Mouse (Mus musculus) forebrain, embryonic 15.5 days (tissue): ENCODE data around the gene Cacna2d3. TPM values are rescaled to one million over a fixed set of nuclear protein-coding genes. Genes with fewer than 3 reads are reported as not detected.

ENCODE experiments used
- ATAC-seq: fragments of 200-750 bp; cut with Nextera tagmentation; replicated peaks from 2 replicates; pipeline ENCODE4 v1.8.0; 2017; ENCODE audit warnings: mild to moderate bottlenecking, moderate TSS enrichment, moderate library complexity
- H3K27ac ChIP-seq: fragments of 300-500 bp; sonication (generic); replicated peaks from 2 replicates; pipeline ENCODE4 v1.5.1; 2015; ENCODE audit warnings: mild to moderate bottlenecking, inconsistent platforms
- H3K27me3 ChIP-seq: fragments of 300-500 bp; sonication (generic); 2 replicates; pipeline ENCODE4 v1.6.1; 2015; ENCODE audit warnings: inconsistent platforms
- H3K36me3 ChIP-seq: fragments of 300-500 bp; sonication (generic); 2 replicates; pipeline ENCODE4 v1.6.1; 2015; ENCODE audit warnings: mild to moderate bottlenecking, inconsistent platforms
- H3K4me1 ChIP-seq: fragments of 300-500 bp; sonication (generic); 2 replicates; pipeline ENCODE4 v1.6.1; 2015; ENCODE audit warnings: inconsistent platforms
- H3K4me2 ChIP-seq: fragments of 300-500 bp; sonication (generic); replicated peaks from 2 replicates; pipeline ENCODE4 v1.6.1; 2015; ENCODE audit warnings: mild to moderate bottlenecking, inconsistent platforms
- H3K4me3 ChIP-seq: fragments of 300-500 bp; sonication (generic); 2 replicates; pipeline ENCODE4 v1.5.1; 2015; ENCODE audit warnings: mild to moderate bottlenecking, inconsistent platforms
- H3K9ac ChIP-seq: fragments of 300-500 bp; sonication (generic); replicated peaks from 2 replicates; pipeline ENCODE4 v1.6.1; 2015; ENCODE audit warnings: mild to moderate bottlenecking, inconsistent platforms
- H3K9me3 ChIP-seq: fragments of 300-500 bp; sonication (generic); 2 replicates; pipeline ENCODE4 v1.6.1; 2016; ENCODE audit warnings: inconsistent platforms
- WGBS: fragments of 180-500 bp; shearing (Covaris S2); methylation state at CpG from one replicate; pipeline ENCODE4 v1.1.7; 2015; ENCODE audit warnings: mixed read lengths; 5-methylcytosine and 5-hydroxymethylcytosine counted together
- polyA plus RNA-seq: library from polyadenylated mRNA; unstranded; fragments of >200 nt; fragmentation: Nextera tagmentation; extraction: Ambion mirVana; gene quantifications from 2 replicates; pipeline ENCODE4 v1.2.1, GENCODE M21; 2015

Cacna2d3 gene
- polyA plus RNA-seq, 1 experiment from 2014 or later = 28.1 TPM

DNA sequence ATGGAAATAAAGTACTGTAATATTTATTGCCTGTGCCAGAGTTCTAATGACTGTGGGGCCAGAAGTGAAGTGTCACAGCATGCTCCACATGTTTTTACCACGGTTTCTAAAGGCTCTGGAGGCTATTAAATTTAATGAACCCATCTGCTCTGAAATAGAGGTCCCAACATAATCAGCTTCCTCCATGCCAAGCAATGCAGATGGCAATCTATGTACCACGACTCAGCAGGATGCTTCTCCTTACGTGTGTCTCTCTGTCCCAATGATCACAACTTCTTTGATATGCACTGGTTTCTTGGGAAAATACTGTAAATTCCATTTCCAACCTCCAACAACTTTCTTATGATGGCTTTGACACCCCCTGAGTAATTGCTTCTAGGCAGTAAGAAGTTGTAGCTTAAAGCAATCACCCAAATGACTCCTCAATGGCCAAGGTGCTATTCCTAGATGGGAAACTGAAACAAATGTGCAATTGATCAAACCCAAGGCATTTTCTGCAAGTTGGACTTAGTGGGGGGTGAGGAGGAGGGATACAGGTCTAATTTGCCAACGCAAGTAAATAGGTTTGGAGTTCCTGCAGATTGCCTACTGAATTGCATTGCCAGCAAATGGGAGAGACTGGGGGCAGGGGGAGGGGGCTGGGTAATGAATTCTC lies 557.5 kb downstream of the Cacna2d3 start:
- Histone ChIP-seq H3K4me1 (peaks cover 13% of the 10 kb centered on the region), H3K9me3 (no peaks in the 10 kb centered on the region), H3K4me3 (no peak overlapping the region), H3K27me3 (no peaks in the 10 kb centered on the region), H3K9ac (no peak overlapping the region), H3K36me3 (no peaks in the 10 kb centered on the region), H3K27ac (peak overlapping the region; percentile 47), H3K4me2 (no peak overlapping the region)
- WGBS = 30% methylated on average over 4 of the region's 4 CpGs
- ATAC-seq = no peak

DNA sequence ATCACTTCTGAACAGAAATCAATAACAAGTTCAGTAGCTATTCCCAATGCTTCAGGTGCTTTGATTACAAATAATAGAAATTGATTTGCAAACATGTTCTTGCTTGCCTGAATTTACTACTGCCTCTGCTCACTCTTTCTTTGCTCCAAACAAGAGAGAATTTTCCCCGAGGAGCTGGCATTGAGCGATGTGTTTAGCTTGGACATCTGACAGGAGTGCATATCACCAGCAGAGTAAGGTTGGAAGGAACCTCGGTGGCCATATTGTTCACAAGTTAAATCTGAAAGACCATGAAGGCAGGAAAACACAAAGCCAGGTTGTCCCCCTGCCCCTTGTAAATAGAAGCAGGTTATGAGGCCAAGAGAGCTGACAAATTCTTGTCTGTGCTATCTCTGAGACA lies 561.9 kb downstream of the Cacna2d3 start:
- H3K4me1 ChIP-seq = peaks cover 10% of the 10 kb centered on the region
- no peak overlapping the region for H3K9ac ChIP-seq
- H3K27ac ChIP-seq = no peak overlapping the region
- WGBS = 77% methylated on average over 3 of the region's 3 CpGs
- H3K4me2 ChIP-seq = no peak overlapping the region
- no peak for ATAC-seq
- H3K36me3 ChIP-seq = no peaks in the 10 kb centered on the region
- no peaks in the 10 kb centered on the region for H3K27me3 ChIP-seq
- H3K4me3 ChIP-seq = no peak overlapping the region
- H3K9me3 ChIP-seq = no peaks in the 10 kb centered on the region

DNA sequence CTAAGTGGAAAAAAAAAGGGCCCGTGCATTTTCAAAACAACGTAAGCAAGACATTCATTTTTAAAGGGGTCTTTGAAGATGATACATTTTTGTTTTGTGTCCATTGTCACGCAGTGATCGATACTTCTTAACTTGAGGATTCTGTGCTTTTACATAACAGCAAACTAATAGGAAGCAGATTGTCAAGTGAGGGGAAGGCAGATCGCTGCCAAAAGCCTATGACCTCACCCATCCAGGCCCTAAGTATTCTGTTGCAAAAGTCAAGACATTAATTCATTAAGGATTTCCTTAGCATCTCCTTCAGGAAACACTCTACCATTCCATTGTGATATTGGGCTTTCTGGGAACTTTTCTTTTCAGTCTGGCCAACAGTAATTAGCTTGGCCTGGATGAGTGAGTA lies 564.6 kb downstream of the Cacna2d3 start:
- H3K4me2 ChIP-seq = no peak overlapping the region
- H3K27me3 ChIP-seq = no peaks in the 10 kb centered on the region
- ATAC-seq = no peak
- no peaks in the 10 kb centered on the region for H3K36me3 ChIP-seq
- no peak overlapping the region for H3K4me3 ChIP-seq
- WGBS = 90% methylated on average over 5 of the region's 5 CpGs
- no peak overlapping the region for H3K27ac ChIP-seq
- no peaks in the 10 kb centered on the region for H3K9me3 ChIP-seq
- no peak overlapping the region for H3K9ac ChIP-seq
- no peaks in the 10 kb centered on the region for H3K4me1 ChIP-seq

DNA sequence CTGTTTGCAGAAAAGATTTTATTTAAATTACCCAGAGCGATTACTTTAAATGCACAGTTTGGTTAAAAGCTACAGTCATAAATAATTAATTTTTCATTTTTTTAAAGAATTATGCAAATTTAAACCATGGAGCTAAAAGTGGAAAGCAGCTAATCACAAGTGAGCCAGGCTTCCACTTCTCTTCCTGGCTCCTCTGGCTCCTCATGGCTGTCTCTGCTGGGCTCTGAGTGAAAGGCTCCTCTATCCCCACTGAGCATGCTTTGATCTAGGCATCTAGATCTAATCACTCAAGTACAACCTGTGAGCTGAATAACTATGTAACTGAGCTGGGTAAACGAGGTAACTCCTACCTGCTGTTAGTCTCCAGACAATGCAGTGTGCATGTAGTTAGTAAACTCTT lies 577.5 kb downstream of the Cacna2d3 start:
- WGBS = 34% methylated on average over 2 of the region's 2 CpGs
- no peak overlapping the region for H3K9ac ChIP-seq
- 0 out of 2 replicates have a peak overlapping the region, but pooled peaks have one; percentile 2 for H3K27ac ChIP-seq
- no peak overlapping the region for H3K4me2 ChIP-seq
- no peaks in the 10 kb centered on the region for H3K9me3 ChIP-seq
- H3K4me3 ChIP-seq = no peak overlapping the region
- H3K4me1 ChIP-seq = peaks cover 7% of the 10 kb centered on the region; the same call in 1 of the 2 replicates
- H3K27me3 ChIP-seq = no peaks in the 10 kb centered on the region
- no peaks in the 10 kb centered on the region for H3K36me3 ChIP-seq
- ATAC-seq = peak; percentile 69

DNA sequence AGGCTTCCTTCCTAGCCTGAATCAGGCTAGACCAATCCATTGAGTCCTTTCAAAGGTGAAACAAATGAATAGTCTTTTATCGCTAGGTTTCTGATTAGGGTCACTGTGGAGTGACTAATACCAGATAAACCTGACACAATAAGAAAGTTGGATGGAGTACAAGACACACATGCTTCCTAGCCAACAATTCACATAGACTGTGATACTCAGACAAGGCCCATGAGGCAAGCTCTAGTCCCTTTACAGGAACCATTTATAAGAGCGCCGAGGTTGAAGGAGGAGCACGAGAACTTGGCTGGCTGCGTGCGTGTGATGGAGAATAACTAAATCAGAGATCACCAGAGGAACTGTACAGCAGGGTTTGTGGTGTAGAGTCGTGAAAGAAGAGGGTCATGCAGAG lies 584.0 kb downstream of the Cacna2d3 start:
- Histone ChIP-seq H3K27me3 (no peaks in the 10 kb centered on the region), H3K4me1 (peaks cover 10% of the 10 kb centered on the region), H3K4me2 (no peak overlapping the region), H3K36me3 (no peaks in the 10 kb centered on the region), H3K4me3 (no peak overlapping the region), H3K9me3 (no peaks in the 10 kb centered on the region), H3K9ac (no peak overlapping the region), H3K27ac (no peak overlapping the region)
- WGBS = 78% methylated on average over 7 of the region's 7 CpGs
- no peak for ATAC-seq

DNA sequence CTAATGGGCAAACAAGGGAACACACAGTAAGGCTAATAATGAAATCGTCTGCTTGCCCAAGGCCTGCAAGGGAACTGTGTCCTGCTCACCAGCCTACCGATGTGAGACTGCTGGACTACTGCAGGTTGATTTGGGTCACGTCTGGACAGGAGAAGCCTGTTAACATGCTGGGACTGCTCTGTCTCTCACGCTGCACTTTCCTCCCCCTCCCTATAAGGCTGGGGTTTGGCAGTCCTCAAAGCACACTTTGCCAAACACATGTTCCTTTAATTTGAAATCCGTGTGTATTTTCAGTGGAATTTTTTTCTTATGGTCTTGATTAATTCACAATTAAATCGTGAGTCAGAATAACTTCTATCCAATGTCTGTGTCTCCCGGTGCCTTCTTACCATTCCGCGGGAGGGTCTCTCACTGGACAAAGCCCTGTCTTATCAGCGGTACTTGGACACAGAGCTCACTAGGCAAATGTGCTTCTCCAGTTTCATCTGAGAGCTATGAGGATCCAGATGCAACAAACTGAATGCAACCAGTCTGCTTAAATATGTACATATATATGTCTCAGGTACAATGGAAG lies 584.6 kb downstream of the Cacna2d3 start:
- Histone ChIP-seq H3K36me3 (no peaks in the 10 kb centered on the region), H3K4me2 (no peak overlapping the region), H3K27me3 (no peaks in the 10 kb centered on the region), H3K9me3 (no peaks in the 10 kb centered on the region), H3K4me3 (no peak overlapping the region), H3K9ac (no peak overlapping the region), H3K4me1 (peaks cover 10% of the 10 kb centered on the region), H3K27ac (no peak overlapping the region)
- WGBS = 60% methylated on average over 10 of the region's 10 CpGs
- ATAC-seq = 0 out of 2 replicates have a peak, but pooled peaks have one; percentile 41

GRCm38 (mm10) chr14:29134901-29135300 lies 586.8 kb downstream of the Cacna2d3 start:
- Histone ChIP-seq H3K9me3 (no peaks in the 10 kb centered on the region), H3K9ac (no peak overlapping the region), H3K4me3 (no peak overlapping the region), H3K4me1 (peaks cover 15% of the 10 kb centered on the region), H3K27me3 (no peaks in the 10 kb centered on the region), H3K36me3 (no peaks in the 10 kb centered on the region), H3K4me2 (no peak overlapping the region), H3K27ac (no peak overlapping the region)
- 74% methylated on average over 5 of the region's 5 CpGs for WGBS
- no peak for ATAC-seq

DNA sequence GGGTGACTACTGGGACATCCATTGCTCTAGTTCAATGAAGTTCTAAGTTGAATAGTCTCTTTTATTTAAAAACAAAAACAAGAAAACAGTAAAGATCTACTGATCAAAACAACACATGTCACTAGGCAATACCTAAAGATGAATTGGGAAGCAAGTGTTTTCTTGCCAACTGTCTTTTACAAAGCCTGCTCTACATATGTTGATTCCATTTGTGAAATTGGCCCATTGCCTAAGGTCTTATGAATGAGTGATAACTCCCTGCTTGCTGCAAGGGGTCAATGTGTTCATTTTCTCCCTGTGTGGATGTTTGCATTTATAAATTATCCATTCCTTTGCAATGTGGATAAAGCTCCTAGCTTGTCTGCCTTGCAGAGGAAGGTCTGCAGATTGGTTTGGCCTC lies 591.2 kb downstream of the Cacna2d3 start:
- ATAC-seq = no peak

GRCm38 (mm10) chr14:29123886-29124285 lies 597.8 kb downstream of the Cacna2d3 start:
- Histone ChIP-seq H3K9ac (no peak overlapping the region), H3K36me3 (no peaks in the 10 kb centered on the region), H3K27ac (no peak overlapping the region), H3K4me3 (no peak overlapping the region), H3K9me3 (no peaks in the 10 kb centered on the region), H3K27me3 (no peaks in the 10 kb centered on the region), H3K4me2 (no peak overlapping the region), H3K4me1 (no peaks in the 10 kb centered on the region)
- ATAC-seq = no peak

More for the DNA sequence above, 591.2 kb downstream of the Cacna2d3 start:
- Histone ChIP-seq H3K27ac (no peak overlapping the region), H3K4me2 (no peak overlapping the region), H3K9ac (no peak overlapping the region), H3K27me3 (no peaks in the 10 kb centered on the region), H3K36me3 (no peaks in the 10 kb centered on the region), H3K4me3 (no peak overlapping the region), H3K4me1 (0 out of 2 replicates have a peak, but pooled peaks cover 6% of the 10 kb centered on the region), H3K9me3 (no peaks in the 10 kb centered on the region)

DNA sequence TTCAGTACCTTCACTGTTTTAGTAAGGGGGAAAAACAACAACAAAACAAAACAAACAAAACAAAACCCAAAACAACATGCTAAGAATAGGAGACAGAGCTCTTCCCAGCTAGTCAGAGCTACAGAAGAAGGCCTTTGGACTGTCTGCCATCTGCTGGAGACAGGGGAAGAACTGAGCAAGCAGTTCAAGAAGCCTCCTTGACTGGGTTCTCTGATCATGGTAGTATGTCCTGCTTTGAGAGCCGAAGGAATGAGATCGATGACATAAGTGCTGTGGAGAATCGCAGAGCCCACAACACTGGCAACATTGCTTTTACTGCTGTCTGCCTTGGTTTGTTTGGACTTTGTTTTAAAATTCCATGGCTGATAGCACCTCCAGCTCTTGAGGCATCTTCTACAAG lies 598.9 kb downstream of the Cacna2d3 start:
- Histone ChIP-seq H3K27me3 (no peaks in the 10 kb centered on the region), H3K36me3 (no peaks in the 10 kb centered on the region), H3K27ac (no peak overlapping the region), H3K4me3 (no peak overlapping the region), H3K9me3 (no peaks in the 10 kb centered on the region), H3K4me1 (no peaks in the 10 kb centered on the region), H3K4me2 (no peak overlapping the region), H3K9ac (no peak overlapping the region)
- 97% methylated on average over 3 of the region's 3 CpGs for WGBS
- ATAC-seq = no peak

DNA sequence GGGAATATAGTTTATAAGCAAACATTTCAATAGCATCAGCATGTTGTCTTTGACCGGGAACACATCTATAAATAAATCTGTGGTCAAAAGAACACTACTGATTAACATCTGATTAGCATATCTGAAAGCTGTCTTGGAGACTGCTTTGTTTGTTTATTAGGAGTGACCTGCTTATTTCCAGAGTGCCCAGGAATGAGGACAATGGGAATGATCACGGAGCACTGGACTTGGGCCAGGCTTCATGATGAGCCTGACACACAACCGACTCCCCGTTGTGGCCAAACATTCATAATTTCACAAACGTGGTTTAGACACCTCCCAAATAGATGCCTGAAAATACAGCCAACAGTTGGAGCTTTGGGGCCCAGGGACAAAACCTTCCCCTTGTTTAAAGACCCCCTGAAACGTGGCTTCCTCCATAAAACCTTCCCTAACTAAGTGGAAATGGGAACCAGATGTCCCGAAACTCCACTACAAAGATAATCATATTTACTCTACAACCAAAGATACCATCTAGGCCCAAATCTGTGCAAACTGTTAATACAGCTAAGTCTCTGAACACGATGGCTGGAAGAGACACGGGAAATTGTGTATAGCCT lies 607.7 kb downstream of the Cacna2d3 start:
- no peak overlapping the region for H3K4me3 ChIP-seq
- H3K4me2 ChIP-seq = no peak overlapping the region
- no peaks in the 10 kb centered on the region for H3K36me3 ChIP-seq
- H3K9ac ChIP-seq = no peak overlapping the region
- no peak overlapping the region for H3K27ac ChIP-seq
- no peaks in the 10 kb centered on the region for H3K9me3 ChIP-seq
- no peaks in the 10 kb centered on the region for H3K27me3 ChIP-seq
- ATAC-seq = no peak
- 20% methylated on average over 9 of the region's 9 CpGs for WGBS
- H3K4me1 ChIP-seq = peaks cover 9% of the 10 kb centered on the region

DNA sequence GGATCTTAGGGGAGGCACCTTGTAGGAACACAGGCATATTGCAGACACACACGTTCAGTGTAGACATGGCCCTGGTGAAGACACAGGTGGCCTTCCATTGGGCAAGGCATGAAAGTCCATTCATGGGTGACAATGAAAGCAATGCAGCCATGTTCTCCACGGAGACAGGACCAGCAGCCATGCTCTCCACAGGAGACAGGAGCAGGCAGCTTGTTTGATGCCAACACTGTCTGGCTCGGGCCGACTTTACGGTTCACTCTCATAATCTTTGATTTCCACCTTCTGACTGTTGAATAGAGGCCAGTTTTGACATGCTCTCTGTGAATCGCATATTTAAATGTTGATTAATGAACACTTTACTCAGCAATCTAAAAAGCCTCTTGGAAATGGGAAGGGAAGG lies 610.0 kb downstream of the Cacna2d3 start:
- no peak overlapping the region for H3K27ac ChIP-seq
- no peak overlapping the region for H3K4me2 ChIP-seq
- H3K9ac ChIP-seq = no peak overlapping the region
- no peaks in the 10 kb centered on the region for H3K9me3 ChIP-seq
- WGBS = 76% methylated on average over 6 of the region's 6 CpGs
- ATAC-seq = no peak
- no peaks in the 10 kb centered on the region for H3K27me3 ChIP-seq
- H3K36me3 ChIP-seq = no peaks in the 10 kb centered on the region
- peaks cover 9% of the 10 kb centered on the region for H3K4me1 ChIP-seq
- no peak overlapping the region for H3K4me3 ChIP-seq
